Mouse (Mus musculus) left cerebral cortex, adult 18-20 months (tissue): ENCODE measurements around the gene Tm9sf4. TPM values are rescaled to one million over a fixed set of nuclear protein-coding genes. Genes with fewer than 3 reads are reported as not detected.

Experiments
- DNase-seq, 2 experiments: peaks; one replicate each; pipeline ENCODE4 v3.0.0; 2021 to 2022; ENCODE audit warnings: low spot score in 2 of 2, mixed read lengths in 1 of 2
- total RNA-seq, 2 experiments: library from RNA; stranded (reverse); gene quantifications; 2 replicates each; pipeline ENCODE4 v1.2.3; 2021

Gene Tm9sf4
- total RNA-seq, 2 experiments from 2014 or later: 101 to 106 TPM

- DNase-seq: no peak
Observed at GRCm38 (mm10) chr2:153213351-153213750, 52.2 kb downstream of the Tm9sf4 start.

GRCm38 (mm10) chr2:153214771-153215259 is 53.7 kb downstream of the Tm9sf4 start:
- no peak for DNase-seq

- no peak for DNase-seq
Observed at GRCm38 (mm10) chr2:153215421-153215820, 54.3 kb downstream of the Tm9sf4 start.

DNA sequence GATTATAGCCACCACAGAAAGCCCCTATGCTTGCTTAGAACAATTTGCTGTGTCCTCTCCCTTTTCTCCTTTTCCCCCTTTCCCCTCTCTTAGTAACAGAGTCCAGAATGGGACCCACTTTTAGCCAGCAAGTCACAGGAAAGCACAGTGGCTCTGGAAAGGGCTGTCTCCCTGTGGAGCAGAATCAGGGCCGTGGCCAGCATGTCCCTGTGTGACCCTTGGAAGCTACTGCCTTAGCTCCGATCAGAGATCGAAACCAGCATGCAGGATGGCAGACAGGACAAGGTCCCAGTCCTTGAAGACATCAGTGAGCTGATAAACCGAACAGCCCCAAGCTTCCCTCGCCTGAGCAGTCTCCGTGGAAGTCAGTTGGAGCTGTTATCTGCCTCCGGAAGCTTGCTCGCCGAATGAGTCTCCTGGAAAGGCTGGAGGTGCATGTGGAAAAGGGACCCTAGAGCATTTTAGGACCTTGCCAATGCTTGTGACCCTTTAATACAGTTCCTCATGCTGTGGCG is 56.8 kb downstream of the Tm9sf4 start:
- DNase-seq: no peak

GRCm38 (mm10) chr2:153218516-153218915 is 57.4 kb downstream of the Tm9sf4 start:
- DNase-seq: no peak

DNA sequence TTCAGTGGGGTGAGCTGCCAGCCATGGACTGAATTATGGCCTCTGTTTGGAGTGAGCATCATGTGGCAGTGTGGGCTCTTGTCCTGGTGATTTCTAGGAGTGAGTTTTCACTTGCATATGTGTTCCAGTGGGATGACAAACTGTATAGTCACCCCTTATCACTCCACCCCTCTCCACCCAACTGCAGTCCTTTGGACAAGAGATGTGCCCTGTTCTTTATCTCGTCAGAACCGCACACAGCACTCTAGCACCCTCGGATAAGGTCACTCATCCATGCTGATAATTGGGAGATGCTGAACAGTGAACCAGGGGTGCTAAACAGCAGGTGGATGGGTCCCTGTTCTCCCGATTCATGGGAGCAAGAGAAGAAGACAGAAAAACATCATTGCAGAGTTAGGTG is 60.5 kb downstream of the Tm9sf4 start:
- DNase-seq: no peak

GRCm38 (mm10) chr2:153222130-153222529 is 61.0 kb downstream of the Tm9sf4 start:
- no peak for DNase-seq

DNA sequence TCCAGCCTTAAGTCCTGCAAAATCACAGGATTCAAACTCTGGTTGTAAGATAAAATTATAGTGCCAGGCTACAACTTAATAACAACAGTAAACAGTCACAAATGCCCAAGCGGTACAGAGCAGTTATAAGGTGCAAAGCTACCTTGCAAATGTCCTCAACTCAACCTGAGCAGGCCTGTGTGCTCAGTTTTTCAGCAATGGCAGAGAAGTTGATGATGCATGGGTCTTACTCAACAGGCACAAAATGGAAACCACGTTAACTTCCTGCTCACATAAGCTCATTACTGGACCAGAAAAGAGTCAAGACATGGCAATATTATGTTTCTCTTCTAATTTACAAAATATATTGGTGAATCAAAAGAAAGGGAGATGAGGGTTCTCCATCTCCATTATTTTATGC is 61.5 kb downstream of the Tm9sf4 start:
- DNase-seq: no peak

DNA sequence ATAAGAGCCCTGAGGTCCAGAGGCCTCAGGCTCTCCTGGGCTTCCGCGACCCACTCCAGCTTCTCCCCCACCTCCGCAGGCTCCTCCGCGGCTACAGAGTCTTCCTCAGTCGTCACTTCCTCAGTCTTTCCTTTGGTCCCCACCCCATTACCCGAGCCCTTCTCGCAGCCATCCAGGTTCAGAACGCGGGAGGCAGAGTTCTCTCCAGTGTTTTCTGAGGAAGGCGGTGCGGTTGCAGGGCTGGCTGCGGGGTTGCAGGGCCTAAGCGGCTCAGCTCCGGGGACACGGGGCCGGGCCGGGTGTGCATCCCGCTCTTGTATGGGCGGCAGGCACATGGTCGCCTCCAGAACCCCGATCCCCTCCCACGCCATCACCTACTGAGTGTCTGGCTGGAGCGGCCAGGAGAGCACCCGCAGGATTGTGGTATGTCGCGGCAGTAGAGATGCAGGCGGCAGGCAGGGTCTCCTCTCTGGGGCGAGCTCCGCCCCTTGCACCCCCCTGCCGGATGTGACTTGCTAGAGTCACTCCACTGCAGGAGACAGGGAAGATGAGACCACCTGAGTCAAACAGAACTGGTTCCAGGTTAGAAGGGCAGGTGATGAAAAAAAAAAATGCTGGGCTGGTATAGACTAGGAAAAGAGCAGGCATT is 64.0 kb downstream of the Tm9sf4 start, which contains the start of gene Tspyl3:
Tspyl3 (minus strand) TSS at position 496 of the 649 bp plus-strand sequence.
- DNase-seq: peak; percentile 46 to 62

GRCm38 (mm10) chr2:153225595-153225953 is 64.5 kb downstream of the Tm9sf4 start:
- DNase-seq: no peak

DNA sequence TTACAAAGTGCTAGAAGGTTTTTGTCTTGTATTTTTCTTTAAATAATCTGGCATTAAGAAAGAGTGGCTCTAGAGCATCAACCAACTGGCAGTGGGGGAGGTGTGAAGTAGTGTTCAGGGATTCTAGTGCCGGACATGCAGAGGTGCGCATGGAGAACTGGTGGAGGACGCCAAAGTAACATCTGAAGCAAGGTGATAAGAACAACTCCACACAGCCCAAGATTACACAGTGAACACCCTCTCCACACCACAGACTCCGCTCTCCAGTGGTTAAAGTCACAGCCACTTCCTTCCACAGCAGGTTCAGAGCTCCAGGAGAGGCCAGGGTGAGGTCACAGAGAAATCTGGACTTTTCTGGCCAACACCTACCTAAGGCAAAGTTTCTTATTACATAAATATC is 66.9 kb downstream of the Tm9sf4 start:
- DNase-seq: no peak

DNA sequence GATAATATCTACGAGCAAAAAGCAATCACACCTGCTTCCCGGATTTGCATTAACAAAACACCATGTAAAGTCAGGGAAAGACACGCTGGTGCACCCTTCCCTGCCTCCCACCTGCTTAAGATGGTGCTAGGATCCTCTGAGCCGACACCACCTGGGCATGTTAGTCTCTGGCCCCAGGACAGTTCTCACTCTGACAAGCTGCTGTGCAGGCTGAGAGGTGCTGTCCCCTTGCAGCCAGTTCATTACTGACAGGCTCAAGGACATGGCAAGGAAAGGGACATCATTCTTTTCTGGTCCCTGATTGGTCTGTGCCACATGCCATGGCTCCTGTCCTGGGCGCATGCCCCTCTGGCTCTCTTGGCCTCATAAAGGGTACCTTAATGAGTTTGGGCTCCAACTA is 67.4 kb downstream of the Tm9sf4 start:
- no peak for DNase-seq

GRCm38 (mm10) chr2:153237193-153237592 is 76.1 kb downstream of the Tm9sf4 start:
- no peak for DNase-seq

- DNase-seq: no peak
Observed at GRCm38 (mm10) chr2:153237891-153238290, 76.8 kb downstream of the Tm9sf4 start.

- no peak for DNase-seq
Observed at GRCm38 (mm10) chr2:153238406-153238805, 77.3 kb downstream of the Tm9sf4 start.

DNA sequence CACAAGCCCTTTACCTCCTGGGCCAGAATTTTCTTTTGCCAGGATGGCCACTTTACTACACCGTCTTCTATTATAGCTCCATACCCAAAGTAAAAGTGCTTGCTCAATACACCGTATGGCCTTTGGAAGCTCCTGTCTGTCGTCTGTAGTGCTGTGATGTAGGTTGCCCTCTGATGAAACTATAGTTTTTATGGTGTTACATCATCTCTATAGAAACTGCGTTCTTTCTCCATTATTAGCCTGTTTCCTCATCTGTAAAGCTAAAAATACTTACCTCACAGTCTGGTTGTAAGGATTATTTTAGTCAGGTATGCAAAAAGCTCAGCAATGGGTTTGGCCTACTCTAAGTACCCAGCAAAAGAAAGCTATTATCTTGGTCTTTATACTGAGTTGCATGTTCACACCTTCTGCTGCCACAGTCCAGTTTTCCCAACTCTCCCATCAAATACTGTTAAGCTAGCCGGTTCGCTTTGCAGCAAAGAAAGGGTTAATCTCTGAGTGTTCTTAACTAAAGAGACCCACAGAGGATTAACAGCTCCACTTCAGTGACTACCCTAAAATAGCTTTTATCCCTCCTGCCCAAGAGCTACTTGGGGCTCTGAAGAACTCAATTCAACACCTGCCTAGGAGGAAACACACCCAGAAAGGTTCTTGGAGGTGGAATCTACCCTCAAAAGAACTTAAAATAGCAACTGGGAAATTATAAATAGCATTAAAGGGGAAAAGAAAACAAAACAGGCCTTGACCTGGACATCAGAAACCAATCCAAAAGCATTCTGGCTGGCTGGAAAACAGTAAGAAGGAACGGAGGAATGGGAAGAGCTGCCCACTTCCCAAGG is 78.1 kb downstream of the Tm9sf4 start:
- no peak for DNase-seq

GRCm38 (mm10) chr2:153239860-153240480 is 78.9 kb downstream of the Tm9sf4 start:
- no peak for DNase-seq

DNA sequence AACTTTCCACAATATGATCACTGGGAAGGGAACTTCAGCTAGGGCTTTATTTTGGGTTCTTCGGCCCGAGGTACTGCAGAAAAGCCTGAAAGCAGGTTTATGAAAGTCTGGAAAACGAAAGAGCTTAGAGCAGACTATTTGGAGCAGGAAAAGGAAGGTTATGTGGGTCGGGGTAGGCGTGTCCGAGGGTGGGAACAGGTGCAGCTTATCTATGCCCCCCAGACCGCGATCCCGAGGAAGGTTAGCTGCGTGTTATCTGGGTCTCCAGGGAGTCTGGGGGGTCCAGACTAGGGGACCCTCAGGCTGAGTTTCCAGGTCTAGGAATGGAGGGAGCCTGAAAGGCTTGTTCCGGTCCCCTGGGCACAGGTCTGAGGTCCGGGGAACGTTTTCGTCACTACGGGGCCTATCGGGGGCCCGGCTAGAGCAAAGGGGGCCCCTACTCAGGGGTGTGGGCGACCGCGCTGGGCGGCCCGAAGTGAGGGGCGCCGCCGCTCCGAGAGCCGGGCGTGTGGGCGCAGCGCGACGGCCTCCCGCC is 79.7 kb downstream of the Tm9sf4 start:
- no peak for DNase-seq

- peak; percentile 86 to 91 for DNase-seq
Observed at GRCm38 (mm10) chr2:153241250-153242014, 80.3 kb downstream of the Tm9sf4 start, which contains the start of the genes Plagl2 and Pofut1. Plagl2 (minus strand) TSS chr2:153241426. Pofut1 (plus strand) TSS chr2:153241533.

DNA sequence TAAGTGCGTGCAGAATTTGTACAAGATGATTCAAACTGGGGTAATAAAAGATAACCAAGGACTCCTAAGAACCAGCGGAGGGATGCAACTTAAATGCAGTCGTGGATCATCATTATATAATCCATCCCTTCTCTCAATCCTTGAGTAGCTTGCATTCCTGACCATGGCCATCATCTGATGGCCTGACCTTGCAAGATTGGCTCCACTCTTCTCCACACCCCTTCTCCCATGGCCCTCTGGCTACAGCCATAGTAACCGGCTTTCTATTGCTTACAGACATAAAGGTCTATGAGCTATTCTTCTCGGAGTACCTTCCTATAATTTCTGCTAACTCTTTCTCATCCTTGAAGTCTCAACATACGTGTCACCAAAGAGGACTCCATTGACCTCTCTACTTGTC is 81.1 kb downstream of the Tm9sf4 start:
- no peak for DNase-seq

DNA sequence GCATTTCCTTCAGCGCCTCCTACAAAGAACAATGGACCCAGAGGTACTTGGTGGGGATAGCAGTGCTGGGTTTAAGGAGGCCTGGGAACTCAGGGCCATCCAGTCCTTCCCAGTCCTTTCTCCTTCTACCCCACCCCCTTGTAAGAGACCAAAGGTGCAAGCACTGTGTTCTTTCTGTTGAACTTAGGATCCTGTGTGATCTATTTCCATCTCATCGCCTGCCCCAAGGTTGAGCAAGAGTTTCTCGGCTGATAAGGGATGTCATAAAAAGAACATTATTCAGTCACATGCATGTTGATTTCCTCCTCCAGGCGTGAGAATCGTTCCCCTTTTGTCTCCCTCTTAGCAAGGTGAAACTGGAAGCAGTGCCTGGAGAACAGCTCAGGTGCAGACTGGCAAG is 88.6 kb downstream of the Tm9sf4 start:
- no peak for DNase-seq
